Mouse (Mus musculus): ENCODE results near the gene Apeh.
"Not testable (repeated sequence)": the region's sequence is repeated elsewhere in the genome, so short reads cannot be mapped to it uniquely, and the experiment has no call there.

Apeh gene

GRCm38 (mm10) chr9:108094184-108094941 lies at the start of gene Apeh:
Apeh (minus strand) TSS chr9:108094606.
- in situ Hi-C loops (cut with MboI, MseI), result no loop called here

- in situ Hi-C loops (cut with MboI, MseI), result no loop called here
Observed at GRCm38 (mm10) chr9:108143470-108143869, 49.1 kb upstream of the Apeh start.

GRCm38 (mm10) chr9:108141387-108141786 lies 47.0 kb upstream of the Apeh start:
- in situ Hi-C loops (cut with MboI, MseI), result no loop called here

GRCm38 (mm10) chr9:108139963-108140695 lies 45.7 kb upstream of the Apeh start:
- in situ Hi-C loops (cut with MboI, MseI), result no loop called here

- in situ Hi-C loops (cut with MboI, MseI), result no loop called here
Observed at GRCm38 (mm10) chr9:108139169-108139962, 45.0 kb upstream of the Apeh start.

- in situ Hi-C loops (cut with MboI, MseI), result no loop called here
Observed at GRCm38 (mm10) chr9:108138118-108138517, 43.7 kb upstream of the Apeh start.

GRCm38 (mm10) chr9:108137523-108137922 lies 43.1 kb upstream of the Apeh start:
- in situ Hi-C loops (cut with MboI, MseI), result no loop called here

DNA sequence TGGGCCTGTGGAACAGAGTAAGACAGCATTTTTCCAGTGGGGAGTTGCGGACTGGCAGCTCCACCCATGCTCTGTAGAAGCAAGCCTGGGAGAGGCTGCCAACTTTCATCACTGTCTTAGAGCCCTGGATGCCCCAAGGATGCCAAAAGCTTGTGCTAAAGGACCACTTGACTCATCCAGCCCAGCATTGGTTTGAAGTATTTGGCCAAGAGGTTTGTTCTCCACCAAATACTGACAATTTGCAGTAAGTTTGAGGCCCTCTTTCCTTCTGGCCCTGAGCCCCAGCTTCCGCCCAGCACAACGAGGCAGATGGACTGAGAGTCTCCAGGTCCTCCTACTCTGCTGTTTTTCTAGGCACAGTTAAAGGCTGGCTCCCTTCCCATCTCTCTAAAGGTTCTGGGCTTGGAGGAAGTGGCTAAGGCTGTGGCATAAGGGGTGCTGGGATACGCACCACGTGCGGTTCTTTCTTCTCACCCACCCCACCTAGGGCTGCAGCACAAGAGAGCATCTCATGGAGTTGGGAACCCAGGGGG lies 42.6 kb upstream of the Apeh start:
- in situ Hi-C loops (cut with MboI, MseI), result no loop called here

- in situ Hi-C loops (cut with MboI, MseI), result no loop called here
Observed at GRCm38 (mm10) chr9:108136225-108136624, 41.8 kb upstream of the Apeh start.

- in situ Hi-C loops (cut with MboI, MseI), result not testable (repeated sequence)
Observed at GRCm38 (mm10) chr9:108135679-108136078, 41.3 kb upstream of the Apeh start.

DNA sequence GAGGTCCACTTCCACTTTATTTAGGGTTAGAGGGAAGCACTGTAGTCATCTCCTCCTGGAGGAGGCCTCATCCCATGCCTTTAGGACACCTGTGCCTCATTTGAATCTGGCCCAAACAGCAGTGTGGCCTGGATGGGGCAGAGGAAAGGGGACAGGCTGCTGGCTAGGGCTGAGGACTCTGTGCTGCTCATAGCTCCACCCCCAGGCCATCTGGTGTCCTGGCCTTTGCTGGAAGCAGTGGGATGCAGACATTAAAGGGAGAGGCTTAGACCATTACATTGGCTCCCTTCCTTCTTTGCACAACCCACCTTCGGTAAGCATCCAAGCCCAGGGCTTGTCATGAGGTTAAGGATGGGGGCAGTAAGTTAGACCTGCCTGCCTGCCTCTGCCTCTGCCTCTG lies 39.1 kb upstream of the Apeh start:
- in situ Hi-C loops (cut with MboI, MseI), result no loop called here

DNA sequence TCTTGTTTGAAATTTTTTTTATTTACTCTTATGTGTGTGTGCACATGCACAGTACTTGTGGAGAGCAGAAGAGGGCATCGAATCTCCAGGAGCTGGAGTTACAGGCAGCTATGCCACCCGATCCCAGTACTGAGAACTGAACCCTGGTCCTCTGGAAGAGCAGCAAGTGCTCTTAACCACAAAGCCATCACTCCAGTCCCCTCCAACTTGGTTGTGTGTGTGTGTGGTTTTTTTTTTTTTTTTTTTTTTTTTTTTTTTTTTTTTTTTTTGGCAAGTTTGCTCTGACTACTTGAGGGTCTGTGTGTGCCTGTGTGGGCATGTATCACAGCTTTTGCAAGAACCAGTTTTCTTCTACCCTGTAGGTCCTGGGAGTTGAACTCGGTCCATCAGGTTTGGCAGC lies 38.0 kb upstream of the Apeh start:
- in situ Hi-C loops (cut with MboI, MseI), result no loop called here

GRCm38 (mm10) chr9:108131502-108131901 lies 37.1 kb upstream of the Apeh start:
- in situ Hi-C loops (cut with MboI, MseI), result no loop called here

DNA sequence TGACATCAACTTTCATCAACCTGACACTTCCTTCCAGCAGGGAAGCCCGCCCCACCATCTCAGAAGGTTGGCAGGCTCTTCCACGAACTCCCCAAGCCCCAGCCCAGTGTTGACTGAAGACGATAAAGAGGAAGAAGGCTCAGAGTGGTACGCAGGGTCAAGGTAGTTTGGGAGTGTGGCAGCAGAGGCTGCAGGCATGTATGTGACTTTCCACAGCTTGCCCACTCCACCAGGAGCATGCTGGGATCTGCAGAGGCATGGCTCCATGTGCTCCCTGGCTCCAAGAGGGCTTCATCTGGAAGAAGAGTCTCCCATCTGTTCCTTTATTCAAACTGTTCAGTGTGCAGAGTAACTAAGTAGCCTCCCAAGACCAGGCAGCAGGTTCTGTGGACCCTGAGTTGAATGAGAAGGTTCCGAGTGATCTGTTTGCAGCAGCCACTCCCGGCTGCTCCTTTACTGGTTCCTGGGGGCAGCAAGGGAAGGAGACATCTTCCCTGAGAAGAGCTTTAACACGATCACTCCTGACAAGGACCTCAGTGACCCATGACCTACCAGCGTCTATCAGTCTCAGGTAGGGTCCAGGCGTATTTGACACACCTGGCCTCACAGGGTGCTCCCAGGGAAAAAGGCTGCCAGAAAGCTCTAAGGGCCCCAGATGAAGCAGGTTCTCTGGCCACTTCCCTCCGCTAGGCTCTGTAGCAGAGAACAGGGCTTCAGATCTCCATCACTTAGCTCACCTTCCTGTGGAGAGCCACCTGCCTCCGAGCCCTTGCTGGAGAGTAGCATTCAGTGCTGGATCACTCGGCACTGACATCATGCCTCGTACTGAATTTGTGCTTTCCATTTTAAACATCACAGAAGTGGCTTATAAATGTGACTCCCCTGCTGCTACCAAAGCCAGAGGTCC lies 34.9 kb upstream of the Apeh start:
- in situ Hi-C loops (cut with MboI, MseI), result no loop called here

DNA sequence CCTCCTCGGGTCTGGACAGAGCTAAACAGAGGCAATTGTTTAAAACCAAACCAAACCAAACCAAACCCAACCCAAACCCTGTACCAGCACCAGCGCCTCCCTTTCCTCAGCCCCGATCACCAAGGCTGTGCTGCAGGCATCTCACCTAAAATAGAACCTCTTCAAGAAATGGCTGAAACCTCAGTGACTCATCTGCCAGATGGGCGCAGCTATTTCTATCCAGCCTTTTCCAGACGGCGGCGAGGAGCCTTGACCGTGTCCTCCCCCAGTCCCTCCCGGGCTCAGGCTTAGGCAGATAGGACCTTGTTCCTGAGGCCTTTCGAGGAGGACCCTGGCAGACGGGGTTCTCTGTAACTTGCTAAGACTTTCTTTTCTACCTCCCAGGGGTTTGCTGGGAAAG lies 33.8 kb upstream of the Apeh start:
- in situ Hi-C loops (cut with MboI, MseI), result no loop called here

GRCm38 (mm10) chr9:108126436-108127180 lies 32.2 kb upstream of the Apeh start:
- in situ Hi-C loops (cut with MboI, MseI), result no loop called here

DNA sequence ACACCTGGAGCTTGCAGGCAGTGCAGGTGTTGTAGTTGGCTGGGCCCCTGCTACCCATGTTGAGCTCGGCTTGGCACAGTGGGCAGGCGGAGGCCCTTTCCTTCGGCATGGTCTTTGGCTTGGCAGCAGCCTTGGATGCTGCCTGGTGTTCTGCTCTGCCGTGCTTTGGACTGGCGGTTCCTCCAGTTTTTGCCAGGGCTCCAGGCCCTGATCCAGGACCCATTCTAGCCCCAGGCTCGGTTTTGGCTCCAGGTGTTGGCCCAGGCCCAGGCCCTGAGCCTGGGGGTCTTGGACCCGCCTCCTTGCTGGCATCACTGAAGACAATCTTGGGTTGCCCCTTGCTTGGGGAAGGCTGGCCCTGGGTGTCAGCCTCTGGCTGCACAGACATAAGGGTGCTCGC lies 31.3 kb upstream of the Apeh start:
- in situ Hi-C loops (cut with MboI, MseI), result no loop called here

- in situ Hi-C loops (cut with MboI, MseI), result no loop called here
Observed at GRCm38 (mm10) chr9:108123916-108124315, 29.5 kb upstream of the Apeh start.

DNA sequence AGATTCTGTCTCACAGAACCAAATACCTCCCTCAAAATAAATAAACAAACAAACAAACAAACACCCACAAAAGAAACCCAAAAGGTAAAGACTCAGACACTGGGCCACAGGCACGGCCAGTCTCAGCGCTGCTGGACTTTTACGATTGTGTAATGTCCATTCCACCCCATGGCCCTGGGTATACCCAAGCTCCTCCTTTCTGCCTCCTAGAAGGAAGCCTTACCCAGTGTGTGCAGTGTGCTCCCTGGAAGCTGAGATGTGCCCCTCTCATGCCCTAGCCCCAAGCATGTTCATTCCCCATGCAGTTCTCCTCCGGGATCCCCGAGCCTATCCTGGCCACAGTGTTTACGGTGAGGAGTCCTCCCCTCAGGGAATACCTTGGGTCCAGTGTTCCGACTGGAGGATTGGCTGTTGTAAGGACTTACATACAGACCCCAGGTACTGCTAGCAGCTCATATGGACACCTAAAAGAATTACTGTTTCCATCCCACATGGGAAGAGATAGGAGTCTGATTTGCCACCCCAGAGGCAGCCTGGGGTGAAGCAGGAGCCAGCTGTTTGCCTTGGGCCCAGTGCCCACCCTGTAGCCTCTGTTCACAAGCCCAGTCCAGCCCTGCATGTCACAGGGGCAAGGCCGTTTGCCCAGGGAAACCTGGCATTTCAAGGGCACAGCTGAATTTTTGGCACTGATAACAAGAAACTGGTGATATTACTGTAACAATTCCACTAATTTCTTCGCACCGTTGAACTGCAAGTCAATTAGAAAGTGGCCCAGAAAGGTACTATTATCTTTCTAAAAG lies 27.0 kb upstream of the Apeh start:
- in situ Hi-C loops (cut with MboI, MseI), result no loop called here

All from T-helper 1 cell (primary cell).